Mouse (Mus musculus) urinary bladder, postnatal 4 days (tissue): ENCODE data around the gene Apoc3.
A peak's percentile ranks its signal among the peaks of the same experiment; 100 is the strongest.

Source experiments
- DNase-seq, 2 experiments: peaks; one replicate each; pipeline ENCODE4 v3.0.0; 2021 to 2022; ENCODE audit warnings: low spot score in 2 of 2

Apoc3 gene

GRCm38 (mm10) chr9:46235596-46235648 lies at the start of gene Apoc3:
Gene Apoc3 (minus strand): TSS chr9:46235636.
- no peak for DNase-seq

DNA sequence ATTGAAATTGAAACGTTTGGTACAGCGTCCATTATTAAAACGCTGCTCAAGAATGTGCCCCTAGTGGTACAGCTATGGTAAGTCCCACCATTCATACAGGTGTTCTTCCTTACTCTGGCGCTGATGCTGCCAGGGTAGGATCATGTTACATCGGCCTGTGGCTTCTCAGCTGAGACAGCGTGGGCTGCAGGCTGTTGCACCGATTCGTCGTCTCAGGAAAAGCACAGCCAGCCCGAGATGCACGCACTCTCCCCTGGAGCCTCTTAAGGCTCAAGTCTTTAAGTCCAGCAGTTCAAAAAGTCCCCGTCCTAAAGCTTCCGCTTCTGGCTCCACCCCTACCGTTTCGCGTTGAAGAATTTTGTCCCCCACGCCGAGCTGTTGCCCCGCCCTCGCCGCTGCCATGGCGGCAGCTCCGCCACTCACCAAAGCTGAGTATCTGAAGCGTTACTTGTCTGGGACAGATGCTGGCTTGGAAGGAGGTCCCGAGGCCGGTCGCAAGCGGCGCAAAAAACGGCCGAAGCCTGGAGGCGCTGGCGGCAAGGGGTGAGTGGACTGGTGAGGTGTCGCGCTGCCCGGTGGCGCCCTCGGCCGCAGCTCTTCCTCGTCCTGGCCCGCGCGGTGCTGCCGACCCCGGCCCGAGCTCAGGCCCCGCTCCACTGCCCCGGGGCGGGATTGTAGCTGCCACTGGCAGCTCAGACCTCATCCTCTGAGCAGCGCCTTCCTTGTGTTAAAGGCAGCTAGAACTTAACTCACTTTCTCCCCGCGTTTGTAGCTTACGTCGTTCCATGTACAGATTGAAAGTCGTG lies 47.4 kb upstream of the Apoc3 start, which contains the start of gene Bud13:
Gene Bud13 (plus strand): TSS at position 378 of the 806 bp plus-strand sequence.
- DNase-seq: peak; percentile 91 to 97

DNA sequence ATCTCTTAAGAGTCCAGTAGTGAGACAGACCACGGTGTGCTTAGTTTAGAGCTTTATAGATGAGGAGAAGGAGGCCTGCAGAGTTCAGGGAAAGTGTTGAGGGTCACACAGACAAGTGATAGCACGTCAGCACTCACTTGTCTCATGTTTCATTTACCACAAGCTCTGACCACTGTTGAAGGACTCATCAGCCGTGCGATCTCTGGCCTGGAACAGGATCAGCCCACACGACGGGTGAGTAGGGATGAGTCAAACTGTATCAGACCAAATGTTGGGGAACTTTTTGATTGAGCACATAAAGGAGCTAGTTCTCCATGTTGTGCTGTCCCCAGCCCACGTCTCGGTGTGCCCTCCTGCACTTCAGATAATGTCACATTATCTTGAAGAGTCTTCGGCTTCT lies 39.1 kb upstream of the Apoc3 start:
- DNase-seq: no peak

DNA sequence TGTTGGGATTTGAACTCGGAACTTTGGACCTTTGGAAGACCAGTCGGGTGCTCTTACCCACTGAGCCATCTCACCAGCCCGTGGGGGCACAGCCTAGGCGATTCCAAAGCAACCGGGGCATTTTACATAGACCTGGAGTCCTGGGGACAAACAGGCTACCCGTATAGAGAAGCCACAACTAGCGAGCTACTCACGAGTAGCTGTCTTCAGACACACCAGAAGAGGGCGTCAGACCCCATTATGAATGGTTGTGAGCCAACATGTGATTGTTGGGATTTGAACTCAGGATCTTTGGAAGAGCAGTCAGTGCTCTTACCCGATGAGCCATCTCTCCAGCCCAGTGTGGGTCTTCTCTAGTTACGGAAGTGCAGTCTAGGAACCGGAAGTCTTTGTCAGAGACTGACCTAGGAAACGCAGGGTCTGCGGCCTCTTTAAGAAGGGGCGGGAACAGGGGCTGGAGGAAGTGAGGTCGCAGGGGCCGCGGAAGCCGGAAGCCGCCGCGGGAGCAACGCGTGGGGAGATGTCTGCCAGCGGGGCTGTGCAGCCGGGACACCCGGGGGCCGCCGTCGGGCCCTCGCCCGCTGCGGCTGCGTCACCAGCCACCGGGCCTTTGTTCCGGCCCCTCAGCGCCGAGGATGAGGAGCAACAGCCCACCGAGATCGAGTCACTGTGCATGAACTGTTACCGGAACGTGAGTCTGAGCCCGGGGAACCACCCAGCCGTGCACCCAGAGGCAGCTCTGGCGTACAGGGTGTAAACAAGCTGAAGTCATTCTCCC lies 37.4 kb upstream of the Apoc3 start, which contains the start of gene Zpr1:
Gene Zpr1 (plus strand): TSS at position 388 of the 778 bp plus-strand sequence.
- peak; percentile 81 to 85 for DNase-seq

- no peak for DNase-seq
These were observed 36.6 kb upstream of the Apoc3 start for GRCm38 (mm10) chr9:46272070-46272469.

GRCm38 (mm10) chr9:46270782-46271181 lies 35.3 kb upstream of the Apoc3 start:
- DNase-seq: no peak

- DNase-seq: no peak
These were observed 33.7 kb upstream of the Apoc3 start for GRCm38 (mm10) chr9:46269125-46269524.

GRCm38 (mm10) chr9:46268343-46268873 lies 33.0 kb upstream of the Apoc3 start, which contains the start of gene Apoa5:
Gene Apoa5 (plus strand): TSS chr9:46268633.
- no peak for DNase-seq

DNA sequence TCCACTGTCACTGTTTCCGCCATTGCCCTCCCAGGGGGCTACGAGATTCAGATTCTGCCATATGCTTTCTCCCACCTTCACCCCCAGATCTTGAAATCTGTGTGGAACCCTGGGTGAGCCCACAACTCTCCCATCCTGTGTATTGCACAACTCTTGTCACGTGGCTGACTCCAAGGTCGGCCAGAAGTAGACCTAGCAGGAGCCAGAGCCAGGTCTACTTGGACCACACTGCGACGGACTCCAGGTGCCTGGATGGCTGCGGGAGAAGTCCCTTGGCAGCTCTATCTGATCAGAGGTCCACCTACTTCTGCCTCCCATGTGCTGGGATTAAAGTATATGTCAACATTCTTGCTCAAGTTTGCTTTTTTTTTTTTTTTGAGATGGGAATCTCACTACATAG lies 25.7 kb upstream of the Apoc3 start:
- no peak for DNase-seq

GRCm38 (mm10) chr9:46259111-46259510 lies 23.7 kb upstream of the Apoc3 start:
- DNase-seq: no peak

GRCm38 (mm10) chr9:46257546-46257945 lies 22.1 kb upstream of the Apoc3 start:
- no peak for DNase-seq

DNA sequence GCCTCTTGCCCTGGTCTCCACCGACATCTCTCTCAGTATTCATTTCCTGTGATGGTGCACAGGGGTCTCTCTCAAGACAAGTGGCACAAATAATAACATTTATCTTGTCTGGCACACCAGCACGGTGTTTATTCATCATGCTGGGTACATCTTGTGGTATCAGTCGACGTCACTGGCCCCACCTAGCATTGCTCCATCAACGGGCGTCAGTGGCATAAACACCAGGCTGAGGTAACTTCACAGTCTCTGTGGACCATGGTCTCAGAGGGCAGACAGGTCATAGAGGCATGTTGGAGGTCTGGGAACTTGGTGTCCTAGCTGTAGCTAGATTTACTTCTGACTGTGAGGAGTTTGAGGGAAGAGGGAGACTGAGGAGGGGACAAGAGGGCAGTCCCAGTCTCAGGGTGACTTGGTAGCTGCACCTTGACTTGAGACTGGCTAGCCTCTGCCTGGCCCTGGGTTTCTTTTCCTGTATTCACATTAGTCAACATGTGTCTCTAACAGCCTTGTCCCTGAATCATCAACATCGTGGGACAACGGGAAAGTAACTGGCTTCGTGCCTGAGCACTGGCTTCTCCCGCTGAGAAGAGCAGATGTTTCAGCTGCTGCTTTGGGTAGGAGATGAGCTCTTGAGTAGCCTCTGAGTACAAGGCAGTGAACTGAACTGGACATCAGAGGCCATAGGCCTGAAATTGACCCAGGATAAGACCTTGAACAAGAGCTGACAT lies 21.4 kb upstream of the Apoc3 start:
- no peak for DNase-seq

GRCm38 (mm10) chr9:46256177-46256576 lies 20.7 kb upstream of the Apoc3 start:
- no peak for DNase-seq

DNA sequence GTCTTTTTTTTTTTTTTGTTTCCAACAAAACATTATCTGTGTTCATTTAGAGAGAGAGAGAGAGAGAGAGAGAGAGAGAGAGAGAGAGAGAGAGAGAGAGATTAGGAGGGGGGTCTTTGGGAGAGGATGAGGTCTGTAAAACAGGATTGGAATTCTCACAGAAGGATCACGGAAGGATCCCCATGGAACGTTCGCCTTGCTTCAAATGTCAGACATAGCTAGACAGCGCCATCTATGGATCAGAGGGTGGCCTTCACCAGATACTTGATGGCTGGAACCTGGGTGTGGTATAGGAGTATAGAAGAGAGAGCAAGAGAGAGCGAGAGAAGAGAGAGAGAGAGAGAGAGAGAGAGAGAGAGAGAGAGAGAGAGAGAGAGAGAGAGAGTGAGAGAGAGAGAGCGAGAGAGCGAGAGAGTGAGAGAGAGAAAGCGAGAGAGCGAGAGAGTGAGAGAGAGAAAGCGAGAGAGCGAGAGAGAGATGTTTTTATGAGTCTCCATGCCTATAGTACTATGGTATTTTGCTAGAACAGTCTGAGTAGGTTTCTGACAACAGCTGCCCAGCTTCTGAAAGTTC lies 11.4 kb upstream of the Apoc3 start:
- no peak for DNase-seq

DNA sequence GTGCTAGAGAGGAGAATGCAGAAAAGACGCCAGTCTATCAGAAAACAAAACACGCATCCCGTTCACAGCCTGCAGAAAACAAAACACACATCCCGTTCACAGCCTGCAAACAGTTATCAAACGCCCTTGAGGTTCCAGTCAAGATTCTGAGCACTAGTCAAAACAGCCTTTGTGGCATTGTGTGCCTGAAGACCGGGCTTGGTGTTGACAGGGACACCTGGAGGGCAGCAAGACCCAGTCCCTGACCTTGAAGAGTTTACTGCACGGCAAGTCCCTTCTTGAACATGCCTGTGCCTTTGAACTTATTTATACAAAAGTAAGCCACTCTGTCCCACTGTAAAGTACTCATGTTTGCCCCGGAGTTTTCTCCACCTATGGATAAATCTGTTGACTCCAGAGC lies 8.1 kb upstream of the Apoc3 start:
- no peak for DNase-seq

DNA sequence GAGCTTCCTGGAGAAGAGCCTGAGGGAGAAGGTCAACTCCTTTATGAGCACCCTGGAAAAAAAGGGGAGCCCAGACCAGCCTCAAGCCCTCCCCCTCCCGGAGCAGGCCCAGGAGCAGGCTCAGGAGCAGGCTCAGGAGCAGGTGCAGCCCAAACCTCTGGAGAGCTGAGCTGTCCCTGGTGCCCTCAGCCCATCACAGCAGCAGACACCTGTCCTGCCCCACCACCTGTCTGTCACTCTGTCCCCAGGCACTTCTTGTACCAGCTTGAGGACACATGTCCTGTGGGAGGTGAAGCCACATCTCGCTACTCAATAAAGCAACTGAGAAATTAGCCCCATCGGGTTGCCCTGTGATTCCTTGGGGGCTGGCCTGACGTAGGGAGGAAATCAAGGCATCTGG lies 7.7 kb upstream of the Apoc3 start:
- no peak for DNase-seq

DNA sequence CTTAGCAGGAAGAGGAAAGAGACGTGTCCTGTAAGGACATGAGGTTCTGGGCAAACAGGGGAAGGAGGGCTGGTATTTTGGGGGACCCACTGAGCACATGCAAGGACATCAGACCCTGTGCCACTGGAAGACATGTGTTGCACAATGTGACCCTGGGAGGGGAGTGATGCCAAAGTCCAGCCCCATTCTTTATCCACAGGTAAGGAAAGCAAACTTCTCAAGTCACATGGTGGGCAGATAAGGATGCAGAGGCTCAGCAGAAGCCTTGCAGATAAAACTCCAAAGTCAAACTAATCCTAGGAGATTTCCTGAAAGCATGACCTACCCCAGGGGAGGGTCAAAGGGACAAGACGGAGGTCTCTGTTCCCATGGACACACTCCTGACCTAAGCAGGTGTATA lies 6.4 kb upstream of the Apoc3 start:
- no peak for DNase-seq

DNA sequence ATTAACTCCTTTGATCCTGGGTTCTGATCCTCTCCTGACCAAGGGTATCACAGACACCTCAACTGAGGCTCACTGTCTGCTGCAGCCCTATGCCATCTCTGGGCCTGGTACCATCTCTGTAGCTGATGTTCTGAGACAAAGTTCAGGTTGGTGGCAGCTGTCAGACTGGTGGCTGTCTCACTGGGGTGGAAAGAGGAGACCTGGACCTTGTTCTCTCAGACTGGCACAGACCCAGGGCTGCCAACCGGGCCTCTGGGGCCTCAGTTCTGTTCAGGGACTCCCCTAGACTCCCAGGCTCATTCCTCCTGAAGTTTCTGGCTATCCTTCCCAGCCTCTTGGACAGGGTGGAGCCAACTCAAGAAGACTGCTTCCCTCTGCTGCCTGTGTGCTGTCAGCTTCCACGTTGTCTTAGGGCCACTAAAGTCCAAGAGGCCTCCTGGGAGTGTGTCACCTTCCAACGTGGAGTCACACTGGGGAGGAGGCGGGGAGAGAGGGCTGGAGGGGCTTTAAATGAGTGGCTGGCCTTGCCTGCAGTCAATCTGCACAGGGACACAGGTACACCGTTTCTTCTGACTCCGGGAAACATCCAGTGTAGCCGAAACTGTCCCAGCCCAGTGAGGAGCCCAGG lies 5.2 kb upstream of the Apoc3 start, which contains the start of gene Apoa4:
Gene Apoa4 (plus strand): TSS at position 171 of the 628 bp plus-strand sequence.
- DNase-seq: no peak

DNA sequence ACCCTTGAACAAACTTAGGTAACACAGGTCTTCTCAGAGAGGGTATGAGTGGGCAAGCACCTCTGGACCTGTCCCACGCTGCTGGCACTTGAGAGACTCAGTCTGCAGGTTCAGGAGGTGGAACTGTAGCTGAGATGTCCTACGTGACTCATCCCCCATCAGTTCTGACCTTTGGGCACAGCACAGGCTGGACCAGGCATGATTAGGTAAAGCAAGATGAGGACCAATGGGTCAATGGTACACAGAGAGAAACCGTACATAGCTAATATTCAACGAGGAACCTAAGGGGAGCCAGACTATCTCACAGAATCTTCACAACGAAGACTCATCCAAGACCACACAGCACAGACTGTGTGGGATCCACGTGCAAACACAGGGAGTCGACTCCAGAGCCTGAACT lies 3.4 kb upstream of the Apoc3 start:
- DNase-seq: no peak

GRCm38 (mm10) chr9:46235649-46236048 lies 213 bp upstream of the Apoc3 start:
- DNase-seq: no peak

- DNase-seq: no peak
These were observed 240 bp downstream of the Apoc3 start for GRCm38 (mm10) chr9:46235196-46235595.
